Mouse (Mus musculus) inflammation-experienced regulatory T-cells, adult 16 weeks (primary cell): ENCODE results near the gene Vmn2r69. TPM values are rescaled to one million over a fixed set of nuclear protein-coding genes. Genes with fewer than 3 reads are reported as not detected.

Experiments used
- polyA plus RNA-seq: library from polyadenylated mRNA; unstranded; fragments of 100-300 nt; shearing (Covaris generic); gene quantifications from one replicate; pipeline ENCODE4 v1.2.1, GENCODE M21; 2017

Vmn2r69 gene
- polyA plus RNA-seq, result not detected

DNA sequence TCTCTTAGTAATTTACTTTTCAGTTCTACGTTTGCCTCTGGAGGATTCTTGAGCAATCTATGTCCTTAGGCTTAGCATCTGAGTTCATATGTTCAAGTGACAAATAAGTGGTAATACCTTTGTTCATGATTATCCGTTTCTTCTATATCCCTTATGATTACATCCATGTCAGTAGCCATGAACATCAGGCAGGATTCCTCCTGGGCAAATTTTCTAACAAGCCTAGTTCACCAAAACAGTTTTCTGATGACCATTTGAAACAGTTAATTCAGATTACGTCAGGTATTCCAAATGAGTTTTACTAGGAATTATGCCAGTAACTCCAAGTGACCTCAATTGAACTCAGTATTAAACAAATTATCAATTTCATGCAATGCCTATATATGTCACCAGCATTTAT lies at the start of gene Vmn2r69:
TSS of gene Vmn2r69 (minus strand) at position 101 of the 400 bp plus-strand sequence.

Other genes starting within 250 kb of the Vmn2r69 start
- not detected for gene Vmn2r68, start 178.1 kb downstream of the Vmn2r69 start, polyA plus RNA-seq
- not detected for gene Vmn2r71, start 147.2 kb upstream of the Vmn2r69 start, polyA plus RNA-seq
- gene Vmn2r70, start 153.3 kb upstream of the Vmn2r69 start, polyA plus RNA-seq, result not detected